Mouse (Mus musculus) CH12.LX (cell line): ENCODE measurements around the gene Exosc10. TPM values are rescaled to one million over a fixed set of nuclear protein-coding genes. Genes with fewer than 3 reads are reported as not detected.

Experiments
- DNase-seq: peaks from one replicate; pipeline ENCODE4 v3.0.0-alpha.2; 2013; ENCODE audit errors: extremely low read depth
- H3K27ac ChIP-seq: 2 replicates; pipeline ENCODE4 v1.5.1; 2012; ENCODE audit warnings: low read depth, mild to moderate bottlenecking, control low read depth, moderate library complexity; ENCODE audit not compliant: insufficient read depth
- H3K27me3 ChIP-seq: replicated peaks from 2 replicates; pipeline ENCODE3; 2012; ENCODE audit warnings: inconsistent platforms
- H3K36me3 ChIP-seq, 2 experiments: replicated peaks in 1 of 2; 2 replicates each; pipeline versions ENCODE3 to v1.6.1; 2012; ENCODE audit warnings: inconsistent platforms in 1 of 2, low read length in 1 of 2, mild to moderate bottlenecking in 1 of 2, mixed read lengths in 1 of 2, moderate library complexity in 1 of 2; ENCODE audit not compliant: control insufficient read depth in 1 of 2, insufficient read depth in 1 of 2
- H3K4me1 ChIP-seq, 2 experiments: 2 replicates each; pipeline ENCODE4 v1.6.1; 2012; ENCODE audit warnings: inconsistent platforms in 1 of 2, moderate library complexity in 1 of 2; ENCODE audit not compliant: insufficient read depth in 2 of 2, control insufficient read depth in 1 of 2
- H3K4me2 ChIP-seq: 2 replicates; pipeline ENCODE4 v1.6.1; 2012; ENCODE audit warnings: low read depth, mild to moderate bottlenecking, control low read depth; ENCODE audit not compliant: poor library complexity, insufficient read depth, severe bottlenecking
- H3K4me3 ChIP-seq, 3 experiments: fragments of 150-350 bp in 1 of 3; sonication (generic) in 1 of 3; replicated peaks in 1 of 3; 2 replicates each; pipeline versions ENCODE3 to v1.5.1; 2011 to 2012; ENCODE audit warnings: low read depth in 2 of 3, low read length in 2 of 3, mild to moderate bottlenecking in 2 of 3, moderate library complexity in 2 of 3, control low read depth in 1 of 3, improper control_type of control experiment in 1 of 3, inconsistent platforms in 1 of 3, mixed read lengths in 1 of 3; ENCODE audit not compliant: poor library complexity in 1 of 3
- H3K79me2 ChIP-seq: replicated peaks from 2 replicates; pipeline ENCODE4 v1.6.1; 2012; ENCODE audit warnings: mild to moderate bottlenecking, moderate library complexity; ENCODE audit not compliant: control insufficient read depth, poor library complexity, insufficient read depth, severe bottlenecking; ENCODE audit errors: extremely low read depth
- H3K9ac ChIP-seq: 2 replicates; pipeline ENCODE4 v1.6.1; 2012; ENCODE audit warnings: low read depth, mild to moderate bottlenecking, control low read depth, moderate library complexity; ENCODE audit not compliant: insufficient read depth
- H3K9me3 ChIP-seq: replicated peaks from 2 replicates; pipeline ENCODE3; 2012; ENCODE audit warnings: low read length, inconsistent platforms, mixed read lengths
- CHD1 ChIP-seq: IDR thresholded peaks from 2 replicates; pipeline ENCODE4 v1.6.1; 2012; ENCODE audit warnings: low read depth, low read length, improper control_type of control experiment, inconsistent platforms
- CTCF ChIP-seq, 2 experiments: IDR thresholded peaks in 1 of 2; conservative IDR thresholded peaks in 1 of 2; 2 replicates each; pipeline ENCODE4 v1.5.1; 2011 to 2012; ENCODE audit warnings: low read depth in 2 of 2, low read length in 2 of 2, improper control_type of control experiment in 1 of 2, inconsistent platforms in 1 of 2, mild to moderate bottlenecking in 1 of 2, moderate library complexity in 1 of 2
- E2F4 ChIP-seq: IDR thresholded peaks from 2 replicates; pipeline ENCODE4 v1.6.1; 2011; ENCODE audit warnings: low read depth, low read length, improper control_type of control experiment; ENCODE audit not compliant: insufficient replicate concordance
- ELF1 ChIP-seq: IDR thresholded peaks from 2 replicates; pipeline ENCODE4 v1.6.1; 2014; ENCODE audit warnings: low read depth, mild to moderate bottlenecking, inconsistent platforms, low read length, improper control_type of control experiment
- EP300 ChIP-seq: IDR thresholded peaks from 2 replicates; pipeline ENCODE4 v1.6.1; 2011; ENCODE audit warnings: low read length, improper control_type of control experiment
- GABPA ChIP-seq: IDR thresholded peaks from 2 replicates; pipeline ENCODE4 v1.6.1; 2012; ENCODE audit warnings: low read depth, low read length, improper control_type of control experiment, inconsistent platforms; ENCODE audit not compliant: insufficient replicate concordance
- HCFC1 ChIP-seq: IDR thresholded peaks from 2 replicates; pipeline ENCODE4 v1.6.1; 2012; ENCODE audit warnings: low read depth, mild to moderate bottlenecking, inconsistent platforms, low read length, improper control_type of control experiment
- JUND ChIP-seq: conservative IDR thresholded peaks from 2 replicates; pipeline ENCODE4 v1.6.1; 2011; ENCODE audit warnings: low read depth, low read length, improper control_type of control experiment
- KAT2A ChIP-seq: IDR thresholded peaks from 2 replicates; pipeline ENCODE4 v1.6.1; 2012; ENCODE audit warnings: low read length, improper control_type of control experiment, inconsistent platforms; ENCODE audit not compliant: insufficient replicate concordance
- MAFK ChIP-seq: IDR thresholded peaks from 2 replicates; pipeline ENCODE4 v1.6.1; 2011; ENCODE audit warnings: low read length, improper control_type of control experiment; ENCODE audit not compliant: insufficient replicate concordance
- MAX ChIP-seq: IDR thresholded peaks from 2 replicates; pipeline ENCODE4 v1.6.1; 2011; ENCODE audit warnings: low read length, improper control_type of control experiment
- MEF2A ChIP-seq: IDR thresholded peaks from 2 replicates; pipeline ENCODE4 v1.6.1; 2014; ENCODE audit warnings: low read depth, mild to moderate bottlenecking, inconsistent platforms, low read length, improper control_type of control experiment, borderline replicate concordance
- NELFE ChIP-seq: IDR thresholded peaks from 2 replicates; pipeline ENCODE4 v1.6.1; 2011; ENCODE audit warnings: low read depth, low read length, improper control_type of control experiment
- NRF1 ChIP-seq: IDR thresholded peaks from 2 replicates; pipeline ENCODE4 v1.6.1; 2014; ENCODE audit warnings: low read depth, mild to moderate bottlenecking, inconsistent platforms, low read length, improper control_type of control experiment, moderate library complexity
- PAX5 ChIP-seq: IDR thresholded peaks from 2 replicates; pipeline ENCODE4 v1.6.1; 2012; ENCODE audit warnings: low read length, inconsistent platforms, mixed read lengths
- RAD21 ChIP-seq: IDR thresholded peaks from 2 replicates; pipeline ENCODE4 v1.6.1; 2011; ENCODE audit warnings: low read depth, mild to moderate bottlenecking, low read length, improper control_type of control experiment, moderate library complexity
- RCOR1 ChIP-seq: conservative IDR thresholded peaks from 2 replicates; pipeline ENCODE4 v1.6.1; 2012; ENCODE audit warnings: low read depth, mild to moderate bottlenecking, inconsistent platforms, low read length, improper control_type of control experiment
- SMC3 ChIP-seq: IDR thresholded peaks from 2 replicates; pipeline ENCODE4 v1.6.1; 2011; ENCODE audit warnings: low read depth, low read length, improper control_type of control experiment
- TBP ChIP-seq: conservative IDR thresholded peaks from 2 replicates; pipeline ENCODE4 v1.6.1; 2011; ENCODE audit warnings: low read depth, low read length, improper control_type of control experiment
- TCF12 ChIP-seq: IDR thresholded peaks from 2 replicates; pipeline ENCODE4 v1.6.1; 2014; ENCODE audit warnings: low read depth, mild to moderate bottlenecking, inconsistent platforms, low read length, improper control_type of control experiment
- UBTF ChIP-seq: IDR thresholded peaks from 2 replicates; pipeline ENCODE4 v1.6.1; 2012; ENCODE audit warnings: low read depth, mild to moderate bottlenecking, inconsistent platforms, low read length, improper control_type of control experiment, moderate library complexity
- USF1 ChIP-seq: IDR thresholded peaks from 2 replicates; pipeline ENCODE4 v1.6.1; 2014; ENCODE audit warnings: low read depth, mild to moderate bottlenecking, inconsistent platforms, low read length, improper control_type of control experiment
- USF2 ChIP-seq: conservative IDR thresholded peaks from 2 replicates; pipeline ENCODE4 v1.6.1; 2011; ENCODE audit warnings: low read depth, low read length, improper control_type of control experiment
- ZMIZ1 ChIP-seq: IDR thresholded peaks from 2 replicates; pipeline ENCODE4 v1.6.1; 2012; ENCODE audit warnings: low read depth, mild to moderate bottlenecking, inconsistent platforms, low read length, improper control_type of control experiment
- dilution Hi-C: fragments of 300-500 bp; cut with MboI; formaldehyde crosslinking; loops from 2 replicates; pipeline ENCODE4 v1.14.3; 2020; ENCODE audit warnings: low sequenced_read_pairs; ENCODE audit not compliant: extremely low pct_unique_long_range_greater_than_20kb, extremely low pct_ligation_motif_present
- in situ Hi-C: fragments of 300-500 bp; cut with MboI; formaldehyde crosslinking; loops from 3 replicates; pipeline ENCODE4 v1.14.3; 2019; ENCODE audit warnings: low sequenced_read_pairs, low pct_ligation_motif_present, low pct_unique_long_range_greater_than_20kb, mixed read lengths
- polyA plus RNA-seq: library from polyadenylated mRNA; unstranded; fragments of >175 nt; gene quantifications from 2 replicates; pipeline ENCODE4 v1.2.1, GENCODE M21; 2012; ENCODE audit warnings: low read depth; ENCODE audit not compliant: insufficient read length
- total RNA-seq, 2 experiments: library from RNA; depleted of rRNA; stranded (reverse); fragments of 300-350 nt in 1 of 2; fragments of >200 nt in 1 of 2; gene quantifications; 2 replicates each; pipeline ENCODE4 v1.2.3; 2012 to 2014

Exosc10 gene
- total and polyA plus RNA-seq, 3 experiments: 40.1 to 108 (median 61.8) TPM

DNA sequence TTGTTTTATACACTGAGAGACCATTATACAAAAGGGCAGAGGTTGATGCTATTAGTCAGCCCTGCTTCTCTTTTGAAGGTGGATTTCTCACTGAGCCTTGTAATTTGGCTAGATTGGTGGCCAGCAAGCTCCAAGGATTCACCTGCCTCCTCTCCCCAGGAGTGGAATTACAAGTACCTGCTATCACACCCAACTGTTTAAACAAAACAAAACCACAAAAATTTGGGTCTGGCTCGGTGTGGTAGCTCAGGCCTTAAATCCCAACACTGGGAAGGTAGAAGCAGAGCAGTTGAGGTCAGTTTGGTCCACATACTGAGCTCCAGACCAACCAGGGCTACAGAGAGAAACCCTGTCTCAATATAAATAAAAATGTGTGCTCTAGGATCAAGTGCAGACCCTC is 61.6 kb downstream of the Exosc10 start:
- DNase-seq: no peak
- Histone ChIP-seq H3K79me2 (peaks cover 58% of the 10 kb centered on the region), H3K36me3 (peaks cover 78 to 88% of the 10 kb centered on the region in 2 experiments), H3K27ac (no peak overlapping the region), H3K9me3 (no peaks in the 10 kb centered on the region), H3K4me2 (no peak overlapping the region), H3K9ac (no peak overlapping the region), H3K27me3 (no peaks in the 10 kb centered on the region), H3K4me1 (peaks cover 4 to 54% of the 10 kb centered on the region in 2 experiments), H3K4me3 (no peak overlapping the region)
- TF ChIP-seq TBP (no peak), RAD21 (no peak), ELF1 (no peak), EP300 (no peak), UBTF (no peak), SMC3 (no peak), MAX (no peak), TCF12 (no peak), PAX5 (no peak), NELFE (no peak), E2F4 (no peak), MAFK (no peak), RCOR1 (no peak)
- dilution Hi-C loops (no loop called here), in situ Hi-C loops (loop anchor here (25.0 kb wide), 1 partner anchor 458 kb away; the partner anchor contains the start of genes Fbxo2, Fbxo44 and Fbxo6)

DNA sequence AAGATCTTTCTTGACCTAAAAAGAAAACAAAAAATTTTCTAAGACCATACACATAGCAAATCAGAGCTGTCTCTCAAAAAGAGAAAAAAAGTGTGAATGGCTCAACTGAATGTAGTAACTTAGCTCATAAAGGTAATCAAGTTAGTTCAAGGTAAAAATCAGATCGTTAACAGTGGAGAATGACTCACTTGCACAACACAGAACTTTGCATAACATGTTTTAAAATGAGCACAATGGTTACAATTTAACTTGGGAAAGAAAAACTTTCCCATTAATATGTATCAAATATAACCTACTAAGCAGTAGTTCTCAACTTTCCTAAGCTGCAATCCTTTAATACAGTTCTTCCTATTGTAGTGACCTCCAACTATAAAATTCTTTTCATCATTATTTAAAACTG is 62.5 kb downstream of the Exosc10 start:
- no peak for DNase-seq
- H3K9me3 ChIP-seq: no peaks in the 10 kb centered on the region
- H3K9ac ChIP-seq: no peak overlapping the region
- H3K4me3 ChIP-seq: no peak overlapping the region
- peaks cover 74 to 82% of the 10 kb centered on the region in 2 experiments for H3K36me3 ChIP-seq
- H3K79me2 ChIP-seq: peaks cover 67% of the 10 kb centered on the region
- no peaks in the 10 kb centered on the region for H3K27me3 ChIP-seq
- TF ChIP-seq ELF1 (no peak), CHD1 (no peak), JUND (no peak), USF2 (no peak), HCFC1 (no peak), KAT2A (no peak), CTCF (conservative IDR thresholded peaks at IDR 0.05 in 1 of 2, IDR thresholded peaks at IDR 0.05 in 1 of 2; ENCODE audit: low read depth in 2 of 2, low read length in 2 of 2) (no peak), NRF1 (no peak), MAFK (no peak), USF1 (no peak), TCF12 (no peak), GABPA (no peak), ZMIZ1 (no peak), PAX5 (no peak), MEF2A (no peak)
- in situ Hi-C loops (loop anchor here (25.0 kb wide), 1 partner anchor 458 kb away; the partner anchor contains the start of genes Fbxo2, Fbxo44 and Fbxo6), dilution Hi-C loops (no loop called here)
- no peak overlapping the region for H3K4me2 ChIP-seq
- H3K4me1 ChIP-seq: peaks cover 4 to 54% of the 10 kb centered on the region in 2 experiments
- no peak overlapping the region for H3K27ac ChIP-seq
